Mouse (Mus musculus) neural tube, embryonic 13.5 days (tissue): ENCODE measurements around the gene Smc3. TPM values are rescaled to one million over a fixed set of nuclear protein-coding genes. Genes with fewer than 3 reads are reported as not detected.

Experiments
- ATAC-seq: fragments of 200-750 bp; cut with Nextera tagmentation; 2 replicates; pipeline ENCODE4 v1.8.0; 2017; ENCODE audit warnings: low read depth, mild to moderate bottlenecking, moderate TSS enrichment, moderate library complexity
- H3K27ac ChIP-seq: fragments of 300-500 bp; sonication (generic); replicated peaks from 2 replicates; pipeline ENCODE4 v1.5.1; 2015; ENCODE audit warnings: moderate library complexity, mild to moderate bottlenecking, inconsistent platforms
- H3K27me3 ChIP-seq: fragments of 300-500 bp; sonication (generic); 2 replicates; pipeline ENCODE4 v1.6.1; 2015; ENCODE audit warnings: mild to moderate bottlenecking, inconsistent platforms
- H3K36me3 ChIP-seq: fragments of 300-500 bp; sonication (generic); 2 replicates; pipeline ENCODE4 v1.6.1; 2015; ENCODE audit warnings: mild to moderate bottlenecking, inconsistent platforms
- H3K4me1 ChIP-seq: fragments of 300-500 bp; sonication (generic); replicated peaks from 2 replicates; pipeline ENCODE4 v1.6.1; 2015; ENCODE audit warnings: inconsistent platforms
- H3K4me2 ChIP-seq: fragments of 300-500 bp; sonication (generic); 2 replicates; pipeline ENCODE4 v1.6.1; 2015; ENCODE audit warnings: inconsistent platforms, mild to moderate bottlenecking, moderate library complexity
- H3K4me3 ChIP-seq: fragments of 300-500 bp; sonication (generic); 2 replicates; pipeline ENCODE4 v1.5.1; 2015; ENCODE audit warnings: mild to moderate bottlenecking, inconsistent platforms
- H3K9ac ChIP-seq: fragments of 300-500 bp; sonication (generic); 2 replicates; pipeline ENCODE4 v1.6.1; 2015; ENCODE audit warnings: moderate library complexity, mild to moderate bottlenecking, inconsistent platforms
- H3K9me3 ChIP-seq: fragments of 300-500 bp; sonication (generic); 2 replicates; pipeline ENCODE4 v1.6.1; 2016; ENCODE audit warnings: inconsistent platforms
- WGBS: fragments of 180-500 bp; shearing (Covaris S2); methylation state at CpG from one replicate; pipeline ENCODE4 v1.1.7; 2015; 5-methylcytosine and 5-hydroxymethylcytosine counted together
- polyA plus RNA-seq: library from polyadenylated mRNA; unstranded; fragments of >200 nt; fragmentation: Nextera tagmentation; extraction: Ambion mirVana; gene quantifications from 2 replicates; pipeline ENCODE4 v1.2.1, GENCODE M21; 2015

The Smc3 gene
- polyA plus RNA-seq, 1 experiment from 2014 or later: 60.4 TPM

- 60% methylated on average over 14 of the region's 14 CpGs for WGBS
- H3K4me2 ChIP-seq: no peak overlapping the region
- peaks cover 17% of the 10 kb centered on the region for H3K27me3 ChIP-seq
- H3K4me1 ChIP-seq: peaks cover 4% of the 10 kb centered on the region
- no peak overlapping the region for H3K4me3 ChIP-seq
- no peak overlapping the region for H3K27ac ChIP-seq
- H3K9me3 ChIP-seq: no peaks in the 10 kb centered on the region
- no peak overlapping the region for H3K9ac ChIP-seq
- no peaks in the 10 kb centered on the region for H3K36me3 ChIP-seq
- no peak for ATAC-seq
These were observed 61.9 kb downstream of the Smc3 start for GRCm38 (mm10) chr19:53661938-53662722.

- Histone ChIP-seq H3K4me1 (peaks cover 4% of the 10 kb centered on the region), H3K9ac (no peak overlapping the region), H3K4me2 (no peak overlapping the region), H3K27ac (no peak overlapping the region), H3K36me3 (no peaks in the 10 kb centered on the region), H3K9me3 (no peaks in the 10 kb centered on the region), H3K4me3 (no peak overlapping the region), H3K27me3 (peaks cover 6% of the 10 kb centered on the region; the same call in 1 of the 2 replicates)
- 90% methylated on average over 9 of the region's 9 CpGs for WGBS
- ATAC-seq: no peak
These were observed 64.6 kb downstream of the Smc3 start for GRCm38 (mm10) chr19:53664831-53665230.

GRCm38 (mm10) chr19:53665391-53665790 is 65.2 kb downstream of the Smc3 start:
- 89% methylated on average over 4 of the region's 4 CpGs for WGBS
- no peak overlapping the region for H3K4me2 ChIP-seq
- H3K4me1 ChIP-seq: peaks cover 4% of the 10 kb centered on the region
- no peak overlapping the region for H3K4me3 ChIP-seq
- H3K27ac ChIP-seq: no peak overlapping the region
- H3K9ac ChIP-seq: no peak overlapping the region
- H3K36me3 ChIP-seq: no peaks in the 10 kb centered on the region
- peaks cover 10% of the 10 kb centered on the region for H3K27me3 ChIP-seq
- H3K9me3 ChIP-seq: no peaks in the 10 kb centered on the region
- no peak for ATAC-seq

GRCm38 (mm10) chr19:53666708-53667107 is 66.5 kb downstream of the Smc3 start:
- no peaks in the 10 kb centered on the region for H3K36me3 ChIP-seq
- H3K9ac ChIP-seq: no peak overlapping the region
- no peak overlapping the region for H3K4me3 ChIP-seq
- WGBS: 13% methylated on average over 8 of the region's 8 CpGs
- H3K27me3 ChIP-seq: peaks cover 18% of the 10 kb centered on the region
- no peak overlapping the region for H3K4me2 ChIP-seq
- peaks cover 9% of the 10 kb centered on the region for H3K4me1 ChIP-seq
- ATAC-seq: no peak
- H3K27ac ChIP-seq: no peak overlapping the region
- no peaks in the 10 kb centered on the region for H3K9me3 ChIP-seq

GRCm38 (mm10) chr19:53668821-53669220 is 68.6 kb downstream of the Smc3 start:
- Histone ChIP-seq H3K9me3 (no peaks in the 10 kb centered on the region), H3K27ac (no peak overlapping the region), H3K4me1 (peaks cover 9% of the 10 kb centered on the region), H3K36me3 (no peaks in the 10 kb centered on the region), H3K4me2 (no peak overlapping the region), H3K4me3 (no peak overlapping the region), H3K27me3 (peaks cover 28% of the 10 kb centered on the region), H3K9ac (no peak overlapping the region)
- no peak for ATAC-seq
- WGBS: 90% methylated on average over 7 of the region's 7 CpGs

GRCm38 (mm10) chr19:53670625-53671141 is 70.5 kb downstream of the Smc3 start:
- H3K4me1 ChIP-seq: peaks cover 9% of the 10 kb centered on the region
- peaks cover 46% of the 10 kb centered on the region for H3K27me3 ChIP-seq
- no peak for ATAC-seq
- no peaks in the 10 kb centered on the region for H3K9me3 ChIP-seq
- H3K36me3 ChIP-seq: no peaks in the 10 kb centered on the region
- no peak overlapping the region for H3K4me3 ChIP-seq
- 61% methylated on average over 12 of the region's 12 CpGs for WGBS
- no peak overlapping the region for H3K9ac ChIP-seq
- no peak overlapping the region for H3K27ac ChIP-seq
- H3K4me2 ChIP-seq: no peak overlapping the region

- Histone ChIP-seq H3K4me2 (no peak overlapping the region), H3K9me3 (no peaks in the 10 kb centered on the region), H3K4me1 (peaks cover 14% of the 10 kb centered on the region), H3K9ac (no peak overlapping the region), H3K36me3 (no peaks in the 10 kb centered on the region), H3K27me3 (peaks cover 54% of the 10 kb centered on the region), H3K27ac (no peak overlapping the region), H3K4me3 (no peak overlapping the region)
- 63% methylated on average over 3 of the region's 3 CpGs for WGBS
- ATAC-seq: no peak
These were observed 71.2 kb downstream of the Smc3 start for GRCm38 (mm10) chr19:53671432-53671831.

GRCm38 (mm10) chr19:53674131-53674925 is 74.1 kb downstream of the Smc3 start:
- Histone ChIP-seq H3K36me3 (no peaks in the 10 kb centered on the region), H3K4me3 (no peak overlapping the region), H3K27me3 (peaks cover 81% of the 10 kb centered on the region), H3K9ac (no peak overlapping the region), H3K4me1 (peaks cover 25% of the 10 kb centered on the region), H3K9me3 (no peaks in the 10 kb centered on the region), H3K4me2 (no peak overlapping the region), H3K27ac (no peak overlapping the region)
- no peak for ATAC-seq
- WGBS: 32% methylated on average over 9 of the region's 9 CpGs

GRCm38 (mm10) chr19:53676228-53676627 is 76.0 kb downstream of the Smc3 start:
- peak overlapping the region; percentile 100 for H3K4me2 ChIP-seq
- peaks cover 78% of the 10 kb centered on the region for H3K27me3 ChIP-seq
- H3K9me3 ChIP-seq: no peaks in the 10 kb centered on the region
- WGBS: under 1% methylated on average over 26 of the region's 26 CpGs
- H3K9ac ChIP-seq: peak overlapping the region; percentile 74
- H3K27ac ChIP-seq: no peak overlapping the region
- no peaks in the 10 kb centered on the region for H3K36me3 ChIP-seq
- peak overlapping the region; percentile 61 for H3K4me3 ChIP-seq
- ATAC-seq: peak; percentile 55; the same call in 1 of the 2 replicates
- peaks cover 27% of the 10 kb centered on the region for H3K4me1 ChIP-seq

- WGBS: under 1% methylated on average over 81 of the region's 82 CpGs
- ATAC-seq: peak; percentile 83
- Histone ChIP-seq H3K4me1 (peaks cover 32% of the 10 kb centered on the region), H3K9me3 (no peaks in the 10 kb centered on the region), H3K4me2 (peak within 1 kb of the TSS; percentile 100), H3K9ac (peak within 1 kb of the TSS; percentile 74), H3K4me3 (peak within 1 kb of the TSS; percentile 61), H3K27me3 (peaks cover 77% of the 10 kb centered on the region), H3K36me3 (no peaks in the 10 kb centered on the region), H3K27ac (no peak within 1 kb of the TSS)
These were observed 76.8 kb downstream of the Smc3 start, which contains the start of gene Rbm20 for GRCm38 (mm10) chr19:53676718-53677634. Rbm20 (plus strand) TSS chr19:53677306.

GRCm38 (mm10) chr19:53679194-53679593 is 79.0 kb downstream of the Smc3 start:
- Histone ChIP-seq H3K9ac (no peak overlapping the region), H3K4me1 (peaks cover 32% of the 10 kb centered on the region), H3K4me2 (no peak overlapping the region), H3K27me3 (peaks cover 75% of the 10 kb centered on the region), H3K27ac (no peak overlapping the region), H3K9me3 (no peaks in the 10 kb centered on the region), H3K36me3 (no peaks in the 10 kb centered on the region), H3K4me3 (no peak overlapping the region)
- WGBS: 92% methylated on average over 9 of the region's 9 CpGs
- no peak for ATAC-seq
